16 mouse cellular contexts compared by ENCODE assay signal in the genomic region with DNA sequence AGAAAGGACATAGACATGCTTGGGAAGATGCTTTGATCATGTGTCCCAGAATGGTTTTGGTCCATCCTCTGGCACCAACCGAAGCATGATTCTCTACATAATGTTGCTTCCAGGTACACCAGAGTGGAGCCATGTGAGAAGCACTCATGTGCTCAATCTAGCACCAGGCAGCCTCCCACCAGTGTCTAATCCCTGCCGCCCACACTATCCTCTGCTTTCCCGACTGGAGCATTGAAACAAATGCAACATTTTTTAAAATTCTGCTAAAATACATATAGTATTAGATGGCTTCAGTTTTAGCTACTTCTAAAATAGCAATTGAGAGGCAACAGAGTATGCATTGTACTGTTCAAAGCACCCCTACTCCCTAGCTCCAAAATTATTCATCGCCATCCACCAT.
"Had no signal": no experiment of that assay in that cellular context is flagged by ENCODE, and none has a peak within 500 bp of the region (broad histone marks: within the 10 kb centered on the region; RNA-seq: fewer than 3 reads in every experiment).

No protein-coding gene starts in this region.

- H3K4me1 ChIP-seq: intestine, embryonic 15.5 days; liver, embryonic 13.5 days had no signal

- H3K9ac ChIP-seq: intestine, embryonic 15.5 days; kidney, embryonic 15.5 days; liver, embryonic 13.5 days; midbrain, embryonic 12.5 days; neural tube, embryonic 13.5 days had no signal

- H3K27me3 ChIP-seq: intestine, embryonic 15.5 days; kidney, embryonic 15.5 days; liver, embryonic 13.5 days; midbrain, embryonic 12.5 days; neural tube, embryonic 13.5 days had no signal

- H3K36me3 ChIP-seq: intestine, embryonic 15.5 days; kidney, embryonic 15.5 days; liver, embryonic 13.5 days; midbrain, embryonic 12.5 days; neural tube, embryonic 13.5 days had no signal

- DNase-seq: kidney, adult 11 months; kidney, adult 8-10 months; kidney, postnatal 10 days; kidney, postnatal 36 days; liver, embryonic 13.5 days; lung, adult 2 months; lung, postnatal 14 days; lung, postnatal 4 days; right cerebral cortex, postnatal 25 days; thymus, postnatal 36 days had no signal

- H3K27ac ChIP-seq: intestine, embryonic 15.5 days; kidney, embryonic 15.5 days; liver, embryonic 13.5 days; midbrain, embryonic 12.5 days; neural tube, embryonic 13.5 days; stomach, postnatal 0 days had no signal

- H3K4me3 ChIP-seq: intestine, embryonic 15.5 days; kidney, embryonic 15.5 days; liver, embryonic 13.5 days; midbrain, embryonic 12.5 days; myocyte; neural tube, embryonic 13.5 days had no signal
